Mouse (Mus musculus) spleen, adult 2 months (tissue): Measurements from ENCODE around the gene 1600015I10Rik. TPM values are rescaled to one million over a fixed set of nuclear protein-coding genes. Genes with fewer than 3 reads are reported as not detected.

Source experiments
- DNase-seq, 2 experiments: peaks; one replicate each; pipeline versions ENCODE4 v3.0.0 to v3.0.0-alpha.2; 2012 to 2021; ENCODE audit warnings: low spot score in 2 of 2, low read depth in 1 of 2
- H3K27ac ChIP-seq: fragments of 200-500 bp; 2 replicates; pipeline ENCODE4 v1.5.1; 2012; ENCODE audit warnings: low read length, inconsistent platforms; ENCODE audit not compliant: insufficient read depth
- H3K27me3 ChIP-seq: fragments of 200-500 bp; 2 replicates; pipeline ENCODE4 v1.6.1; 2012; ENCODE audit warnings: mild to moderate bottlenecking, moderate library complexity, low read length, inconsistent platforms; ENCODE audit not compliant: control insufficient read depth, insufficient read depth
- H3K36me3 ChIP-seq: fragments of 200-500 bp; 2 replicates; pipeline ENCODE4 v1.6.1; 2012; ENCODE audit warnings: mild to moderate bottlenecking, low read length, inconsistent platforms; ENCODE audit not compliant: control insufficient read depth, insufficient read depth
- H3K4me1 ChIP-seq: fragments of 200-500 bp; 2 replicates; pipeline ENCODE4 v1.6.1; 2011; ENCODE audit warnings: inconsistent platforms; ENCODE audit not compliant: control insufficient read depth, insufficient read depth, insufficient read length
- H3K4me3 ChIP-seq: fragments of 200-500 bp; 2 replicates; pipeline ENCODE4 v1.5.1; 2011; ENCODE audit warnings: mild to moderate bottlenecking, inconsistent platforms; ENCODE audit not compliant: insufficient read depth, insufficient read length; ENCODE audit errors: extremely low read depth
- CTCF ChIP-seq: fragments of 200-500 bp; IDR thresholded peaks from 2 replicates; pipeline ENCODE4 v1.5.1; 2011; ENCODE audit warnings: mild to moderate bottlenecking, inconsistent platforms; ENCODE audit not compliant: insufficient read depth, insufficient read length, insufficient replicate concordance; ENCODE audit errors: extremely low read depth
- POLR2A ChIP-seq: fragments of 200-500 bp; IDR thresholded peaks from 2 replicates; pipeline ENCODE4 v1.6.1; 2011; ENCODE audit warnings: low read depth, low read length, inconsistent platforms
- WGBS: fragments of 180-500 bp; shearing (Covaris S2); methylation state at CpG from one replicate; pipeline ENCODE4 v1.1.7; 2018; 5-methylcytosine and 5-hydroxymethylcytosine counted together
- polyA plus RNA-seq: library from polyadenylated mRNA; depleted of rRNA; stranded (reverse); fragments of >200 nt; gene quantifications from 2 replicates; pipeline ENCODE4 v1.2.3, GENCODE M21; 2012

The 1600015I10Rik gene
- polyA plus RNA-seq, 1 experiment = not detected

GRCm38 (mm10) chr6:48903437-48903836 is 26.3 kb upstream of the 1600015I10Rik start:
- TF ChIP-seq CTCF (no peak), POLR2A (no peak)
- no peaks in the 10 kb centered on the region for H3K36me3 ChIP-seq
- no peak for DNase-seq
- H3K4me1 ChIP-seq = no peaks in the 10 kb centered on the region
- 83% methylated on average over 4 of the region's 4 CpGs for WGBS
- no peak overlapping the region for H3K4me3 ChIP-seq
- H3K27ac ChIP-seq = no peak overlapping the region
- no peaks in the 10 kb centered on the region for H3K27me3 ChIP-seq

DNA sequence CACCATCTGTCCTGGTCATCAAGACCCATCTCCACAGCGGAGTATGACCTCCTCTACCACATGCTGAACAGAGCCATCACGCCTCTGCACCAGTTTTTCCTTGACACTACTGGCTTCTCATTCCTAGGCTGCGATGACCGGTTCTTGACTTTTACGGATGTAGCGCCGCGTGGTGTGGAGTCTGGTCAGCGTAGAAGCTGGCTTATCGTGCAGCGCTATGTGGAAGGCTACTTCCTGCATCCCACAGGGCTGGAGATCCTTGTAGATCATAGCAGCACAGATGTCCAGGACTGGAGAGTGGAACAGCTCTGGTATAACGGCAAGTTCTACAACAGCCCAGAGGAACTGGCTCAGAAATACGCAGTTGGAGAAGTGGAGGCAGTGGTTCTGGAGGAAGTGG is 24.1 kb upstream of the 1600015I10Rik start:
- Histone ChIP-seq H3K36me3 (no peaks in the 10 kb centered on the region), H3K27ac (no peak overlapping the region), H3K4me1 (no peaks in the 10 kb centered on the region), H3K4me3 (no peak overlapping the region), H3K27me3 (no peaks in the 10 kb centered on the region)
- WGBS = 84% methylated on average over 13 of the region's 13 CpGs
- no peak for DNase-seq
- no peak for TF ChIP-seq CTCF
- TF ChIP-seq POLR2A = no peak

DNA sequence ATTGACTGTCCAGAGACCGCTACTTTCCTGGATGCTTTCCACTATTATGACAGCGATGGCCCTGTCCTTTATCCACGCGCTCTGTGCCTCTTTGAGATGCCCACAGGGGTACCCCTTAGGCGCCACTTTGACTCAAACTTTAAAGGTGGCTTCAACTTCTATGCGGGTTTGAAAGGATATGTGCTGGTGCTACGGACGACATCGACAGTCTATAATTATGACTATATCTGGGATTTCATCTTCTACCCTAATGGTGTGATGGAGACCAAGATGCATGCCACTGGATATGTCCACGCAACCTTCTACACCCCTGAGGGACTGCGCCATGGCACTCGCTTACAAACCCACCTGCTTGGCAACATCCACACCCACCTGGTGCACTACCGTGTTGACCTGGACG is 23.3 kb upstream of the 1600015I10Rik start:
- DNase-seq = no peak
- WGBS = 96% methylated on average over 14 of the region's 14 CpGs
- Histone ChIP-seq H3K27ac (no peak overlapping the region), H3K4me1 (no peaks in the 10 kb centered on the region), H3K4me3 (no peak overlapping the region), H3K27me3 (no peaks in the 10 kb centered on the region), H3K36me3 (no peaks in the 10 kb centered on the region)
- TF ChIP-seq POLR2A (no peak), CTCF (no peak)

DNA sequence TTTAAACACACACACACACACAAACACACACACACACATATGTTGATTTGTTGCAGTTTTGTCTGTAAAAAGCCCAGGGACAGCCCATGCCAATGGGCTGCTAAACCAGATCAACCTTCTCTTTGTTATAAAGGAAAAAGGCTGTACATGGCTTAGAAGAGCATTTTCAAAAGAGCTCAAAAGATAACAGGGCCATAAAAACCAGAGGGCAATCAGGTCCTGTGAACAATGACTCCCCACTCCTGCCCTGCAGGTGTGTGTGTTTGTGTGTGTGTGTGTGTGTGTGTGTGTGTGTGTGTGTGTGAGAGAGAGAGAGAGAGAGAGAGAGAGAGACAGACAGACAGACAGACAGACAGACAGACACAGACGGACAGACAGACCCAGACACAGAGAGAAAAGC is 20.5 kb upstream of the 1600015I10Rik start:
- H3K36me3 ChIP-seq = no peaks in the 10 kb centered on the region
- TF ChIP-seq CTCF (no peak), POLR2A (no peak)
- H3K4me1 ChIP-seq = no peaks in the 10 kb centered on the region
- no peaks in the 10 kb centered on the region for H3K27me3 ChIP-seq
- H3K4me3 ChIP-seq = no peak overlapping the region
- no peak for DNase-seq
- no peak overlapping the region for H3K27ac ChIP-seq
- 90% methylated on average over 1 of the region's 1 CpGs for WGBS

DNA sequence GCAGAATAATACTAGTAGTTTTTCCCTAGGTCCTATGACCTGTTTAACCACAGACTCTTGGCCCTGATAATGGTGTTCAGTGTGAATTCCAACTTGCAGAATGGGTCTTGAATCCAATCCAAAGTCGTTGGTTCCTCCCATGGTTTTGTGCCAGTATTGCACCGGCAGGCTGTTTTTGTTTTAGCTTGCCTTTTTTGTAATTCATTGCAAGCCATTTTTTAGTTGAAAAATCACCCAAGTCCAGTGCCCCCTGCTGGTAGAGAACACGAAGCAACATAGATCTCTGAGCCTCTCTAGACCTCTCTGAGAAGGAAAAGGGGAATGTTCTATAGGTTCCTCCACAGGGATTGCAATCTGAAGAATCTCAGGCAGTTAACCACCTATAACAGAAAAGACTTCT is 17.7 kb upstream of the 1600015I10Rik start:
- Histone ChIP-seq H3K4me3 (no peak overlapping the region), H3K27ac (no peak overlapping the region), H3K36me3 (no peaks in the 10 kb centered on the region), H3K4me1 (no peaks in the 10 kb centered on the region), H3K27me3 (no peaks in the 10 kb centered on the region)
- peak; percentile 8 to 14 for DNase-seq
- peak; percentile 24; the same call in 1 of the 2 replicates for TF ChIP-seq CTCF
- TF ChIP-seq POLR2A = no peak
- WGBS = 12% methylated on average over 3 of the region's 3 CpGs

DNA sequence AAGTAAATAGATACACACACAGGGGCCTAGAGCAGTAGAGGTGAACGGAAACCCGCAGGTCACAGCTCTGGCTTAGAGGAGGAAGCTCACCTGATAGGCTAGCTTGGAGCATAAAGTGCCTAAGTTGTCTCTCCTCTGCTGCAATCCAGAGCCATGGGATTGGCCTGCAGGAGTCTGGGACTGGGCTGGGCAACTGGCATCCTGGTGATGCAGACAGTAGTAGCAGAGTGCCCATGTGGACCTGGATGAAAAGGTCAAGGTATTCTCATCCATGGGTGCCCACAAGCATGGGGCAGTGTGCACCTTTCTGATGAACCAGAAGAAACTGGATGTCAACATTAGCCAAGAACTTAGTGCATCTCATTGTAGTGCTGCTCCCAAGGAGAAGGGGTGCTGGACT is 16.1 kb upstream of the 1600015I10Rik start:
- no peak for TF ChIP-seq POLR2A
- TF ChIP-seq CTCF = no peak
- no peaks in the 10 kb centered on the region for H3K27me3 ChIP-seq
- no peak for DNase-seq
- no peak overlapping the region for H3K27ac ChIP-seq
- 91% methylated on average over 2 of the region's 2 CpGs for WGBS
- H3K36me3 ChIP-seq = no peaks in the 10 kb centered on the region
- no peak overlapping the region for H3K4me3 ChIP-seq
- H3K4me1 ChIP-seq = no peaks in the 10 kb centered on the region

DNA sequence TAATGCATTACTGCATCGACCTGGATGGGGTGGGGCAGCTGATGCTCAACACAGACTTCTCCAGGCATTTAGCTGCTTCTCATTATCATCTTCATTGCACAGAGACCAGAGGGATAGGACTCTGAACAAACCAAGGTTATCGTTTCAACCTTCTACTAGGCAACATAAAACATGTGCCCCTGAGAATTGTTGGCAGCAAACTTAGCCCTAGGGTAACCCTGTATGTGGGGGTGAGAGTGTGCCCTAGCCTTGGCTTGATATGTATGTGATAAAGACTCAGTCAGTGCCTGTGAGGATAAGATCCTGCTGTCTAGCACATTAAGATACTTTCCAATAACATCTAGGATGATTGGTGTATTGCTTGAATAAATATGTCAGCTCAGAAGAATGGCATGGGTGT is 19.9 kb downstream of the 1600015I10Rik start:
- Histone ChIP-seq H3K27ac (no peak overlapping the region), H3K4me3 (no peak overlapping the region), H3K27me3 (no peaks in the 10 kb centered on the region), H3K4me1 (no peaks in the 10 kb centered on the region), H3K36me3 (no peaks in the 10 kb centered on the region)
- TF ChIP-seq POLR2A = no peak
- no peak for TF ChIP-seq CTCF
- 75% methylated on average over 2 of the region's 2 CpGs for WGBS
- DNase-seq = no peak

DNA sequence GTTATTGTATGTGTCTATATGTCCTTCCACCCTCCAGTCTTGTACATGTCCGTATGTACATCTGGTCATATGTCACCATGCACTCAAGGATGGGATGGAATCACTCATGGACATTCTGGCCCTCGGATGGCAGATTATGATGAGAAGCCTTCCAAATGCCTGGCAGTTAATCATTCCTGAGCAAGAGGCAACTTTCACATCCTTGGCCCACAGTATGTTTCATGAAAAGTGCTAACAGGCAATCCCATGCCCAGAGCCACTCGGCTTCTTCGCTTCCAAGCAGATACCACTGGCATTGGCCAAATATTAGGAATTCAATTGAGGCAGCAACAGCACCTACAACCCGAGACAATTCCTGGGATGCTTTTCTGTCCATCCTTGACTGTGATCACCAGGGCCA is 21.0 kb downstream of the 1600015I10Rik start:
- 90% methylated on average over 5 of the region's 5 CpGs for WGBS
- TF ChIP-seq CTCF (no peak), POLR2A (no peak)
- Histone ChIP-seq H3K4me3 (no peak overlapping the region), H3K27me3 (no peaks in the 10 kb centered on the region), H3K36me3 (no peaks in the 10 kb centered on the region), H3K27ac (no peak overlapping the region), H3K4me1 (no peaks in the 10 kb centered on the region)
- no peak for DNase-seq
